Mouse (Mus musculus) embryonic fibroblast, embryonic 13.5 days (primary cell): ENCODE measurements around the gene Maml3.

ENCODE experiments used
- CTCF ChIP-seq: IDR thresholded peaks from 2 replicates; pipeline ENCODE4 v1.5.1; 2011; ENCODE audit warnings: mild to moderate bottlenecking, control low read depth, low read length, moderate library complexity, borderline replicate concordance; ENCODE audit not compliant: insufficient read depth
- POLR2A ChIP-seq: IDR thresholded peaks from 2 replicates; pipeline ENCODE4 v1.6.1; 2011; ENCODE audit warnings: low read depth, mild to moderate bottlenecking, control low read depth, low read length, moderate library complexity

DNA sequence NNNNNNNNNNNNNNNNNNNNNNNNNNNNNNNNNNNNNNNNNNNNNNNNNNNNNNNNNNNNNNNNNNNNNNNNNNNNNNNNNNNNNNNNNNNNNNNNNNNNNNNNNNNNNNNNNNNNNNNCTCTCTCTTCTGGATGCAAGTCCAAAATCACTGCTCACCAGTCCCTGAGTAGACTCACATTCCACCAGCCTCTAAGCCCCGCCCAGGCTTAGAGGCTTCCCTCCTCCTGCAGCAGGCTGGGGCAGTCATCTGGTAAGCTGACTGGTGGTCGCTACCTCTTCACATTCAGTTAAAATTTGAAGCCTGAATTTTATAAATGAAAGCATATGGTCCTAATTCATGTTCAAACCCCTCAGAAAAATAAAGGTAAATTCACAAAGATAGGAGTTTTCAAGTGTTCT is 436.3 kb downstream of the Maml3 start:
- TF ChIP-seq POLR2A (no peak), CTCF (no peak)
